Mouse (Mus musculus): ENCODE data around the gene 1600014C23Rik. TPM values are rescaled to one million over a fixed set of nuclear protein-coding genes. Genes with fewer than 3 reads are reported as not detected.
A peak's percentile ranks its signal among the peaks of the same experiment; 100 is the strongest.

The 1600014C23Rik gene
- total RNA-seq, 1 experiment, result not detected

DNA sequence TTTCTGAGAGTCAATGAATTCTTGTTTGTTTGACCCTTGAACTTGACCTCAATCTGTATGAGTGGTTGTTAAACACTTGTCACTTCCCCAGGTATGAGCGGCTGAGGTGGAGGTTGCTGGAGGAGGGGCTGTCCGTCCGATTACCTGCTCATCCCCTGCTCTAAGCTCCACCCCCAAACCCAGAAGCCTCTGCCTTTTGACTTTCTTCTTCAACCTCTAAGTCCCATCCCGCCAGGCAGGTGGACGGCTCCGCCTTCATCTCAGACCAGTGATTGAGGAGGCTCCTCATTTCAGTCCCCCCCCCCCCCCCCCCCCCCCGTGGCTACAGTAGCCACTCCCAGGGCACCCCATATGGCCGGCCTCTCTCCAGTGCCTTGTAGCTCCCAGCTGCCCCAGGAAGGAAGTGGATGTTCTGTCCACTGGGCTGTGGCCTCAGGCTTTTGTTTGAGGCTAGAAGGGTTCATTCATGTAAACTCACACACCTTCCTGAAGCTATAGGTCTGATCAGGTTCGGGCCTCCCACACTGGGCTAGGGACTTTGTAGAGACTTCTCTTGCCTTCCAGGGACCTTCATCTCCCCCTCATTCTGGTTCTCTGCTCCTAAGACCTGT, 34.0 kb upstream of the 1600014C23Rik start:
- no peak for TF ChIP-seq ZC3H11A (IDR thresholded peaks at IDR 0.05; ENCODE audit: borderline replicate concordance, low read depth, low read length)
- TF ChIP-seq MAFK (IDR thresholded peaks at IDR 0.05; ENCODE audit: insufficient read depth, low read depth, low read length), result no peak
- TF ChIP-seq CHD2 (IDR thresholded peaks at IDR 0.05; ENCODE audit: low read depth, low read length), result no peak
- TF ChIP-seq ZNF384 (IDR thresholded peaks at IDR 0.05; ENCODE audit: low read depth, low read length), result no peak; the same call in 1 of the 2 replicates
- no peak for TF ChIP-seq HCFC1 (IDR thresholded peaks at IDR 0.05; ENCODE audit: borderline replicate concordance, insufficient read depth, low read length)
- in situ Hi-C loops (cut with MboI; ENCODE audit: low sequenced_read_pairs in 2 of 2, unreplicated experiment in 2 of 2), result no loop called here
- H3K9me3 ChIP-seq (ENCODE audit: control insufficient read depth, insufficient read depth, low read depth, low read length), result no peaks in the 10 kb centered on the region
- no peaks in the 10 kb centered on the region for H3K36me3 ChIP-seq (ENCODE audit: control insufficient read depth, insufficient read depth, low read length, poor library complexity, severe bottlenecking)
- peak; percentile 53 for DNase-seq (ENCODE audit: low read depth, low spot score)
- no peak overlapping the region for H3K9ac ChIP-seq (ENCODE audit: insufficient read depth, low read depth, low read length, poor library complexity, severe bottlenecking)
- peak overlapping the region in 1 of 2 experiments; percentile 46; a peak in 2 of 4 replicates for H3K4me3 ChIP-seq (ENCODE audit: insufficient read depth in 1 of 2, low read depth in 1 of 2, low read length in 2 of 2, poor library complexity in 1 of 2, severe bottlenecking in 1 of 2)
- H3K4me1 ChIP-seq (ENCODE audit: control insufficient read depth in 2 of 2, insufficient read depth in 2 of 2, low read length in 2 of 2, poor library complexity in 1 of 2), result peaks cover 11 to 33% of the 10 kb centered on the region in 2 experiments
- peak overlapping the region; percentile 33; the same call in 1 of the 2 replicates for H3K27ac ChIP-seq (ENCODE audit: insufficient read depth, low read depth, low read length, poor library complexity, severe bottlenecking)

DNA sequence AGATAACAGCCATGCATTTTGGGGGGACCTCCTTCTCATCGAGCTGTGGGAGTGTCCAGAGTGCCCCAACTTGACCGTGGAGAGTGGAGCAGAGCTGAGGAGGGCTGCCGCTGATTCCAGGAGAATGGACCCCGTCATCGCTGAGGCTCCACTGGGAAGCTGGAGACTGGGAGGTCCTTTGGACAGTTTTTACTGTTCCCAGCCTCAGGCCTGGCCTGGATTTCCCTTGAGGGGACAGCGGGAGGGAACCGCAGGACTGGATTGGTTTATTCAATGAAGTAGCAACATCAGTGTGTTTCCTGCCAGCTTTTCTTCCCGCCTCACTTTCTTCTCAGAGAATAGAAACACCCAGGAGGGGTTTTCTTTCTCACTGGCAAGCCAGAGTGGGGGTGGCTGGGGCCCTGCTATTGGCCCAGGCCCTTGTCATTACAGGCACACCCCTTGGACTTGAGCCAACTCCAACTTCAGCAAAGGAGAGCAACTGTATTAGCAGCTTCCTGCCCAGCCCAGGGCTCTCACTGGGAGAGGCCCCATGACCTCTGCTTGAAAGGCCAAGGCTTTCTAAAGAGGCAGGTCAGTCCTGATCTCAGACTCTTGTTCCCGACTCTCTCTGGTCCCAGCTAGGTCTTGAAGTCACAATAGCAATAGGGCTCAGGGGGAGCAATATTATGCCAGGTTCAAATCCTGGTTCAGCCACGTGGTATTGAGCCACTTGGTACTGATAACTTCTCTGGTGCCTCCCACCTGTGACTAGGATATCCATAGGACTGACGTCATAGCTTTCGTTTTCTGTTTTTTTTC, 33.3 kb upstream of the 1600014C23Rik start:
- Histone ChIP-seq H3K9ac (ENCODE audit: insufficient read depth, low read depth, low read length, poor library complexity, severe bottlenecking) (peak overlapping the region; percentile 50; the same call in 1 of the 2 replicates), H3K4me3 (ENCODE audit: insufficient read depth in 1 of 2, low read depth in 1 of 2, low read length in 2 of 2, poor library complexity in 1 of 2, severe bottlenecking in 1 of 2) (peak overlapping the region; percentile 11 to 46; a peak in 3 of 4 replicates), H3K4me1 (ENCODE audit: control insufficient read depth in 2 of 2, insufficient read depth in 2 of 2, low read length in 2 of 2, poor library complexity in 1 of 2) (peaks cover 11 to 33% of the 10 kb centered on the region in 2 experiments), H3K27ac (ENCODE audit: insufficient read depth, low read depth, low read length, poor library complexity, severe bottlenecking) (peak overlapping the region; percentile 80), H3K9me3 (ENCODE audit: control insufficient read depth, insufficient read depth, low read depth, low read length) (no peaks in the 10 kb centered on the region), H3K36me3 (ENCODE audit: control insufficient read depth, insufficient read depth, low read length, poor library complexity, severe bottlenecking) (no peaks in the 10 kb centered on the region)
- in situ Hi-C loops (cut with MboI; ENCODE audit: low sequenced_read_pairs in 2 of 2, unreplicated experiment in 2 of 2), result no loop called here
- TF ChIP-seq MAFK (IDR thresholded peaks at IDR 0.05; ENCODE audit: insufficient read depth, low read depth, low read length), result no peak
- 0 out of 2 replicates have a peak, but pooled peaks have one; percentile 62 for TF ChIP-seq ZNF384 (IDR thresholded peaks at IDR 0.05; ENCODE audit: low read depth, low read length)
- TF ChIP-seq CHD2 (IDR thresholded peaks at IDR 0.05; ENCODE audit: low read depth, low read length), result no peak
- DNase-seq (ENCODE audit: low read depth, low spot score), result peak; percentile 92

DNA sequence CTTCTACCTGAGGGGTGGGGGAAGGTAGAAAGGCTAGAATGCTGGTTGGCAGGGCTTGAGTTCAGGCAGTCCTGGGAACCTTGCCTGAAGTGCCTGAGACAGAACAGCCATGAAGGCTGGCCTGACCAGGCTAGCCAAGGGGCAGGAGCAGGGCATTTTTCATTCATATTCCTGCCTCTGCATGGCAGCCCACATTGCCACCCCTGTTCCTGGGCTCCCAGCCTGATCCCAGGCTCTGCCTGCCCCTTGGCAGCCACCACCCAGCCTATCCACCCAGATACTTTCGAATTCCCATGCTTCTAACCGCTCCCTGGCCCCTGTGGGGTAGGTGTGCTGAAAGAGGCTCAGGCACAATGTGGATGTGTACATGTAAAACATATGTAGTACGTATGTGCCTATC, 32.3 kb upstream of the 1600014C23Rik start:
- Histone ChIP-seq H3K9ac (ENCODE audit: insufficient read depth, low read depth, low read length, poor library complexity, severe bottlenecking) (no peak overlapping the region), H3K36me3 (ENCODE audit: control insufficient read depth, insufficient read depth, low read length, poor library complexity, severe bottlenecking) (no peaks in the 10 kb centered on the region), H3K4me1 (ENCODE audit: control insufficient read depth in 2 of 2, insufficient read depth in 2 of 2, low read length in 2 of 2, poor library complexity in 1 of 2) (peaks cover 11 to 31% of the 10 kb centered on the region in 2 experiments), H3K9me3 (ENCODE audit: control insufficient read depth, insufficient read depth, low read depth, low read length) (no peaks in the 10 kb centered on the region), H3K4me3 (ENCODE audit: insufficient read depth in 1 of 2, low read depth in 1 of 2, low read length in 2 of 2, poor library complexity in 1 of 2, severe bottlenecking in 1 of 2) (no peak overlapping the region), H3K27ac (ENCODE audit: insufficient read depth, low read depth, low read length, poor library complexity, severe bottlenecking) (no peak overlapping the region)
- DNase-seq (ENCODE audit: low read depth, low spot score), result no peak
- no peak for TF ChIP-seq MAFK (IDR thresholded peaks at IDR 0.05; ENCODE audit: insufficient read depth, low read depth, low read length)
- no peak for TF ChIP-seq CHD2 (IDR thresholded peaks at IDR 0.05; ENCODE audit: low read depth, low read length)
- TF ChIP-seq ZNF384 (IDR thresholded peaks at IDR 0.05; ENCODE audit: low read depth, low read length), result no peak
- no peak for TF ChIP-seq ZC3H11A (IDR thresholded peaks at IDR 0.05; ENCODE audit: borderline replicate concordance, low read depth, low read length)
- TF ChIP-seq HCFC1 (IDR thresholded peaks at IDR 0.05; ENCODE audit: borderline replicate concordance, insufficient read depth, low read length), result no peak
- in situ Hi-C loops (cut with MboI; ENCODE audit: low sequenced_read_pairs in 2 of 2, unreplicated experiment in 2 of 2), result no loop called here

DNA sequence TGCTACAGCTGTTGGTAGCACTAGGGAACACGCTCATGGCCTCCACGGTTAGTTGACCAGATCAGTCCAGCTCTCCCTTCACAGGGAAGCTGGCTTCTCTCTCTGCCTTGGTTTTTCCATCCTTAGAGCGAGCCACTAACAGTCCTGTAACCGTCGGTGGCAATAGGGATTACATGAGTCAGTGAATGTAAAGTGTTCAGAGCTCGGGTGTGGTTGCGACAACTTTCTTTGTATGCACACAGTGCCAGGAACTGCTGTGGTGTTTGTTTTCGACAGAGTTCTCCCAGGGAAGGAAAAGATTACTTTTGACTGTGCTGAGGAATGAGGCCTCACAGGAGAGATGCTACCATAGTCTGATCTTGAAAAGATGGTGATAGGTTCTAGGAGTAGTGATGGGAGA, 29.5 kb upstream of the 1600014C23Rik start:
- Histone ChIP-seq H3K9me3 (ENCODE audit: control insufficient read depth, insufficient read depth, low read depth, low read length) (no peaks in the 10 kb centered on the region), H3K9ac (ENCODE audit: insufficient read depth, low read depth, low read length, poor library complexity, severe bottlenecking) (no peak overlapping the region), H3K4me1 (ENCODE audit: control insufficient read depth in 2 of 2, insufficient read depth in 2 of 2, low read length in 2 of 2, poor library complexity in 1 of 2) (peaks cover 11 to 29% of the 10 kb centered on the region in 2 experiments), H3K36me3 (ENCODE audit: control insufficient read depth, insufficient read depth, low read length, poor library complexity, severe bottlenecking) (no peaks in the 10 kb centered on the region), H3K4me3 (ENCODE audit: insufficient read depth in 1 of 2, low read depth in 1 of 2, low read length in 2 of 2, poor library complexity in 1 of 2, severe bottlenecking in 1 of 2) (no peak overlapping the region), H3K27ac (ENCODE audit: insufficient read depth, low read depth, low read length, poor library complexity, severe bottlenecking) (no peak overlapping the region)
- no peak for DNase-seq (ENCODE audit: low read depth, low spot score)
- in situ Hi-C loops (cut with MboI; ENCODE audit: low sequenced_read_pairs in 2 of 2, unreplicated experiment in 2 of 2), result no loop called here
- no peak for TF ChIP-seq HCFC1 (IDR thresholded peaks at IDR 0.05; ENCODE audit: borderline replicate concordance, insufficient read depth, low read length)
- TF ChIP-seq ZC3H11A (IDR thresholded peaks at IDR 0.05; ENCODE audit: borderline replicate concordance, low read depth, low read length), result no peak
- TF ChIP-seq ZNF384 (IDR thresholded peaks at IDR 0.05; ENCODE audit: low read depth, low read length), result no peak
